Mouse (Mus musculus) common myeloid progenitor, adult 5-6 weeks (primary cell): Measurements from ENCODE around the gene Grin3b. TPM values are rescaled to one million over a fixed set of nuclear protein-coding genes. Genes with fewer than 3 reads are reported as not detected.
A peak's percentile ranks its signal among the peaks of the same experiment; 100 is the strongest.
"Not testable (repeated sequence)": the region's sequence is repeated elsewhere in the genome, so short reads cannot be mapped to it uniquely, and the experiment has no call there.

Experiments used
- ATAC-seq: replicated peaks from 2 replicates; pipeline ENCODE4 v1.8.0; 2016; ENCODE audit warnings: low read depth, mild to moderate bottlenecking, moderate TSS enrichment, inconsistent platforms; ENCODE audit not compliant: poor library complexity, severe bottlenecking
- total RNA-seq: library from RNA; stranded (forward); fragments of 200-1000, 187-1606 nt; gene quantifications from 2 replicates; pipeline ENCODE4 v1.2.3, GENCODE M21; 2017

The Grin3b gene
- total RNA-seq, 1 experiment from 2014 or later, result not detected

DNA sequence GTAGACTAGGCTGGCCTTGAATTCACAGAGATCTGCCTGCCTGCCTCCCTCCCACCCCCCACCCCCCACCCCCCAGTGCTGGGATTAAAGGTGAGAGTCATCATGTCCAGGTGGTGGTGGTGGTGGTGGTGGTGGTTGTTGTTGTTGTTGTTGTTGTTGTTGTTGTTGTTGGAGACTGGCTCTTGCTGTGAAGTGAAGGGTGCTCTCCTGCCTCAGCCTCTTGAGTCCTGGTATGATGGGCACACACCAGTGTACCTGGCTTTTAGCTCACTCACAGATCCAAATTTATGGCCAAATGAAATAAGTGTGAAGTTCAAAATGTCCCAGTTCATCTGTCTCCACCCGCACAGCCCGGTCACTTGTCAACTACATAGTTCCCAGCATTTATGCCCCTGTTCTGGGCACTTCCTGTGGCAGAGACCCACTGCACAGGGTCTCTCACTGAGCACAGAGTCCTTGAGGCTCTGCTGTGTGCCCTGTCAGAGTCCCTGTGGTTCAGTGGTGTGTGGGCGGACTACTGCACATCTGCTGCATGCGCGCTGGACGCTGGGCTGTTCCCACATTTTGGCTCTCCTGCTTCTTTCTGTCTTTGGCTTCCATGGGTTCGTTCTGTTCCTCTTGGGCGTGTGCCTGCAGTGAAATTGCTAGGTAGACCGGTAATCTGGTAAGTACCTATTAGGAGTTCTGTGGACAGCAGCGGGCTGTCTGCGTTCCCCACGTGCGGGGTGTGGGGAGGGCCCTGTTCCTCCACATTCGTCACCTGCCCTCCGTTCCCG lies 35.5 kb upstream of the Grin3b start:
- no peak for ATAC-seq

DNA sequence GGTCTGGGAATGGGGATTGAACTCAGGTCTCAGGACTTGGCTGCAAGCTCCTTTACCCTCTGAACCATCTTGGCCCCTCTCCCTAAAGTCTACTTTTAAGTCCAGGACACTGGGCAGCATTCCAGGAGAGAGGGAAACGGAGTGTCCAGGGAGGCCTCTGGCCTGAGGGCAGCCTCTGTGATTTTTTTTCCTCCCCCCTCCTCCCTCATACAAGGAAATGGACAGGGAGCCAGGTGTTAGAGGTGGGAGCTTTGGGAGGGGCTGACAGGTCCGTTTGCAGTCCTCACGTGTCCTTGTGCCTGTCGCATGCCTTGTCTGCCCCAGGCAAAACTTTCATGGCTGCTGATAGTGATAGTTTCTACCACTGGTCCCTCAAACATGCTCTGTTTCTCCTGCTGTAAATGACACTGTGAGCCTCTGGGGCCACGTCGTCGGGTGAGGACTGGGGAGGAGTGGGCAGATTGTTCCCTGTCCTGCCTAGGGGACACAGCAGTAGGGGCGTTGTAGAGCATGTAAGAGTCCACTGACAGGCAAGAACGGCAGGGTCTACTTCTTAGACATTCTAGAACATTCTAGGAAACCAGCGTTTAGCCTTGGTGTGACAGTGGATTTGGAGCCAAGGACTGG lies 34.1 kb upstream of the Grin3b start:
- ATAC-seq, result peak; percentile 1; the same call in 1 of the 2 replicates

DNA sequence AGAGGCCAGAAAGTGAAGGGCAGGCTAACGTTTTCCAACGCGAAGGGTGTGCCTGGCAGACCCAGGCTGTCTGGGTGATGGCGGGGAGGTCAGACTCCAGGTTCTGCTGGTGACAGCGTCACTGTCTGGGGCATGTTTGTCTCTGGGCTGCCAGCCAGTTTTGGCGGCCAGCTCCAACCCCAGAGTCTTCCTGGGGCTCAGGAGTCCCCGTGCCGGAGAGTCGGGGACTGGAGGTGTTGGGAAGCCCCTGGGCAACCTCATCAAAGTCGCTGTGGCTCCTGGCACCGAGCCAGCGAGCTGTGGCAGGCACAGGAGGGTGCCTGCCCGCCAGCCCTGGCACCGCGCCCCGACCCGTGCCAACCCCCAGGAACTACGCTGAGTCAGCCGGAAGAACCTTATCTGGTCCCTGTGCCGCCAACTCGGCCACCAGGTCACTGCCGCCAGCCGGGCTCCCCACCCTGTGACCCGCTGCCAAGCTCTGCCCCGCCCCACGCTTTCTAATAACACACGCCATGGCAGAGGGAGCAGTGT lies 33.5 kb upstream of the Grin3b start:
- peak; percentile 67 for ATAC-seq

DNA sequence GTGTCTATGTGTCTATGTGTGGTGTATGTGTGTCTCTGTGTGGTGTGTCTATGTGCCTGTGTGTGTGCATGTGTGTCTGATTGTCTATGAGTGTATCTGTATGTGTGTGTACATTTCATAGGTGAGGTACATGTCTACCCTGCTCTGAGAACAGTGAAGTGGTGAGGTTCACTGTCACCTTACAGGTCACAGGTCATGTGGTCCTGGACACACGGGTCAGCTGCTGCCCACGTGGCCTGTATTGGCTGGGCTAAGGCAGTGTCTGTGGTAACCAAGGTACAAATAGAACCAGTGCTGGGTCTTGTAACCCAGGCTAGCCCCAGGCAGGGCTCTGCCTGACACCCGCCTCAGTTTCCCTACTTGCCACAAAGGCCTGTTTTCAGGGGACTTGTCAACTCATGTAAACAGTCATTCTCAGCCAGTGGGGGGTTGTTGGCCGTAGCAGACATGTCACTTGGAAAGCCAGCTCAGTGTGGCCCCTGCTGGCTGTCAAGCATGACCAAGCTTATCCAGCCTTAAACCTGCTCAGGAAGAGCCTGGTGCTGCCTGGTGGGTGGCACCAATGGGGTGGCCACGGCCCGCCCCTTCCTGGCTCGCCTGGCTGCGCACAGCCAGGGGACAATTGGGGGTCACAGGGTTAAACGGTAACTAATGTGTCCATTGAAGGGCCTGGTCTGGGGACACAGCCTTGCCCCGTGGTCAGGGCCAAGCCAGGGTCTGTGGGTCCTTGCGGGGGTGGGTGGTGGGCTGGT lies 32.6 kb upstream of the Grin3b start:
- peak; percentile 23; the same call in 1 of the 2 replicates for ATAC-seq

DNA sequence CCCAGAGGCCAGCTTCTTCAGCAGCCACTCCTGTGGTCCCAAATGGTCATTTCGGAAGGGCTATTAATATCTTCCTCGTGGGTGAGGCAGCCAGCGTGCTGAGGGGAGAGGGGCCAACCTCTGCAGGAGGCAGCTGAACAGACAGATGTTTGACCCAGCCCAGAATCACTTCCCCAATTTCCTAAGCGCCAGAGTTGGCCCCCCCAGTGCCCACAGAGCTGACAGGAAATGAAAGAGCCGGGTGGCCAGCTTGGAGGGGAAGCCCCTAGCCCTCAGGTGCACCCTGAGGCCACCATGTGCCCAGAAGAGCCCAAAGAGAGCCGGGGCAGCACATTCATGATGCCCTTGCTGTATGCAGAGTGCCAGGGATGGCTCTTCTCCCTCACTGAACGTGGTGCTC lies 29.8 kb upstream of the Grin3b start:
- ATAC-seq, result peak; percentile 53

- no peak for ATAC-seq
Measured at GRCm38 (mm10) chr10:79942988-79943387, 27.5 kb upstream of the Grin3b start.

DNA sequence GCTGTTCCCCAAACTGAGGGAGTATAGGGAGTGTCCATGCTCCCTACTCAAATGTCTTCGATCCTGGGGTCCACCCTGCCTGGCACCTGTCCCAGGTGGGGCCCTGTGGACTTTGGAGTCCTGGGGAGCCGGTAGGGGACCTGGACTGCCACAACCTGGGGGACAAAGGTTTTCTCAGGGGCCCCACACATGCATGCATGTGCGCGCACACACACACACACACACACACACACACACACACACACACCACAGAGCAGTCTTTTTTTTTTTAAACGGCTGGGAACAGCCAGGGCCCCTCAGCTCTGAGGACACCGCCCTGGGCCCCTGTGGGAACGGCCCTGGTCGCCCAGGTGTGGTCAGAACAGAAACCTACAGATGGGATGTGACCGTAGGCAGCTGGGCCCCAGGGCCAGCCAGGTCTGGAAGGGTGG lies 27.0 kb upstream of the Grin3b start:
- ATAC-seq, result no peak

DNA sequence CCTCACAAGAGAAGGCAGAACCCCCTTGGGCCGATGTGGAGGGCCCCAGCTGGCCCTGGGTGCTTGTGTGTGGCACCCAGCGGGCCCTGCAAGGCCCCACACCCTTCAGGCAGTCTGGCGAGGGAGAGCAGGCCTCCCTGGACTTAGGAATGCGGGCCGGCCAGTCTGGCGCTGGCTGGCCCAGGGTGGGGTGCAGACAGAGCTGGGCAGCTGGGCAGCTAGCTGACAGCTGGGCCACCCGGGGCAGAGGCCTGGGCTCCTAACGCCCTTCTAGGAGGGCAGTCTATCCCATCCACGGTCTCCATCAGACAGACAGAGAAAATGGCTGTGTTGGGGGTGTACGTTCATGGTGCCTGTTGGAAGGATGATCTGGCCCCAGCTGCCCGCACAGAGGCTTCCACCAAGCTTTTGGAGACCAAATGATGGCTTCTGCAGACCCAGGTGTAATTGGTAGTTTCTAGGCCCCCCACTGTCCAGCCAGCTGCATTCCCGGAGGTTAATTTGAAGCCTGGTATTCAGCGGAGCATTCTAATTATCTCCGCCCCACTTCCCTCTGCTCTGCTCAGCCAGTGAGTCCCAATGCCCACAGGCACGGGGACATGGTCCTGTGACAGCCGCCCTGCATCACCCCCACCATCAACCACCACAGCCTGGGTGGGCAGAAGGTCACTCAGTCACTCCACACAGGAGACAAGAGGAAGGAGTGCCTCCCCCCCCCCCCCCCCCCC lies 24.8 kb upstream of the Grin3b start:
- no peak for ATAC-seq

GRCm38 (mm10) chr10:79946752-79947322 lies 23.7 kb upstream of the Grin3b start:
- peak; percentile 58 for ATAC-seq

DNA sequence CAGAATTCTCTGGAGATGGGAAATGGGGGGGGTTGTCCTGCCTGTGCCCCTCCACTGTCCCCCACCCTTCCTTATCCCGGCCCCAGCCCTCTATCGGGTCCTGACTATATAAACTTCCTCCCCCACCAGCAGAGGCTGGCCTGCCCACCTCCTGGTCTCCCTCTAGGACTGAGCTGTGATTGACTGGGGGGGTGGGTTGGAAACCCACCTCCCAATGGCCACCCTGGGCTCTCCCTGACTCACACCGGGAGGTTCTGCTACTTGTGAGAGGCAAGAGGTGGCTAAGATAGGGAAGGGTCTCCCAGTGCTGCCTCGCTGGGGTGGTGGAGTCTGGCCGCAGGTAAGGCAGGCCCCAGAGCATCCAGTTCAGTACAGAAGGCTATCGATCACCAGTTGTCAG lies 23.0 kb upstream of the Grin3b start:
- ATAC-seq, result no peak

GRCm38 (mm10) chr10:79949873-79950272 lies 20.6 kb upstream of the Grin3b start:
- ATAC-seq, result no peak

DNA sequence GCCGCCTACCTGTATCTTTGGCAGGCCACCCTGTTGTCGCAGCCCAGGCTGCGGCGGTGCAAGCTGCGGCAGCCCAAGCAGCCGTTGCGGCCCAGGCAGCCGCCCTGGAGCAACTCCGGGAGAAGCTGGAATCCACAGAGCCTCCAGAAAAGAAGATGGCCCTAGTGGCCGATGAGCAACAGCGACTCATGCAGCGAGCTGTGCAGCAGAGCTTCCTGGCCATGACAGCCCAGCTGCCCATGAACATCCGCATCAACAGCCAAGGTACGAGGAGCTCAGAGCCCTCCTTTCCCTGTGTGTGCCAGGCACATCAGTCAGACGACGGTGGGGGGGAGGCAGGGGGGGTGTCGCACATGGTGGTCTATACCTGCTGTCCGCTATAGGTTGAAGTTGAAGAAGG lies 19.9 kb upstream of the Grin3b start:
- ATAC-seq, result no peak

GRCm38 (mm10) chr10:79953946-79954345 lies 16.6 kb upstream of the Grin3b start:
- ATAC-seq, result no peak

- ATAC-seq, result no peak
Measured at GRCm38 (mm10) chr10:79955691-79956090, 14.8 kb upstream of the Grin3b start.

DNA sequence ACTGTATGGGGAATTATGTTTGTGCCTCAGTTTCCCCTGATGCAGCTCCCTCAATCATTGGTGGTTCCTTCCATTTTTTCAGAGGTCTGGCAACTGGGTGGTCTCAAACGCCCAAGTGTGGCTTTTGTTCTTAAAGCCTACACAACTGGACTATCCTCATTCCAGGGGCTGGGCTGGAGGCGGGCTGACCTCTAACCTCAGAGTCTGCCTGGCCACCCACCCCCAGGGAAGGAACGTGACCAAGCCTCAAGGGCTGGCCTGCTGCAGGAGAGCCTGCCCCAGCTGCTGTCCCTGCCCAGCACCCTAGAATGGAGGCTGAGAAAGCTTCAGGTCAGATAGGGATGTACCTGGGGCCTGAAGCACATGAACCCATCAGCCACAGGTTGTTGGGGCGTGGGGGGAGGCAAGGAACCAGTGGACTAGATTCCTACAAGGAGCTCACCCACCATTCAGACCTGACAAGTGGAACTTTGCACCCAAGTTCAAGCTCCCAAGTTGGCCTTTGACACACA lies 13.8 kb upstream of the Grin3b start:
- ATAC-seq, result no peak

GRCm38 (mm10) chr10:79958140-79958816 lies 12.2 kb upstream of the Grin3b start:
- peak; percentile 72 for ATAC-seq

- ATAC-seq, result not testable (repeated sequence)
Measured at GRCm38 (mm10) chr10:79959412-79959811, 11.1 kb upstream of the Grin3b start.

DNA sequence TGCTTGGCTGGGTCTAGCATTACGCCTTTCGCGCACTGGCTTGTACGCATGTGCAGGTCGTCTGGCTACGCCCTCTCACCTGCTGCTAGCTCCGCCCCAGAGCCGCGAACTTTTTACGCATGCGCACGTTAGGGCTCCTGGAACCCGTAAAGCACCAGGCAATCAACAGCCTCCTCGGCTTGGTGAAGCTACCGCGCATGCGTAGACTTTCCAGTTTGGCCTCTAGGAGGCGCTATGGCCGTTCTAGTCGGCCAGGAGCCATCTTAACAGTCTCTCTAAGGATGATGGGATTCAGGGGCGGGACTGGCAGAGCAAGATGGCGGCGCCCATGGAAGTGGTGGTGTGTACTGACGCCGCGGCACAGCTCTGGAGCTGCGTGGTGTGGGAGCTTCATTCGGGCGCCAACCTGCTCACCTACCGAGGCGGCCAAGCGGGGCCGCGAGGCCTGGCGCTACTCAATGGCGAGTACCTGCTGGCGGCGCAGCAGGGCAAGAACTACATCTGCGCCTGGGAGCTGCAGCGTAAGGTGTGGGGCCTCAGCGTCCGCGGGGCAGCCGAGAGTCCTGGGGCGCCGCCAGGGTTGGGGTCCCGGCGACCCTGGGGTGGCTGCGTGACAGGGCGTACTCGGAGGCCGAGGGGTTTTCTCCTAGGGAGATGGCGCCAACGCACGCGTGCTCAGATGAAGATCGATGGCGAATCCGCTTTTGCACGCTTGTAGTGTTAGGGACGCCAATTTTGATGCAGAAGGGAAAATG lies 10.5 kb upstream of the Grin3b start, which contains the start of gene Wdr18:
TSS of gene Wdr18 (plus strand) at position 306 of the 755 bp plus-strand sequence.
- ATAC-seq, result peak; percentile 84
